10 mouse cellular contexts compared by ENCODE assay signal in genomic region chr12:45070186-45070585, GRCm38 (mm10). TPM values are rescaled to one million over a fixed set of nuclear protein-coding genes. Genes with fewer than 3 reads are reported as not detected.
A peak's percentile ranks its signal among the peaks of the same experiment; 100 is the strongest.
DNase-seq lines count a peak whose midpoint lies in the region; ATAC-seq and TF ChIP-seq lines count a peak whose summit lies in the region.
"Had no signal": no experiment of that assay in that cellular context is flagged by ENCODE, and none has a peak within 500 bp of the region (broad histone marks: within the 10 kb centered on the region; RNA-seq: fewer than 3 reads in every experiment).

No protein-coding gene starts in this region.

- no peak for TF ChIP-seq CTCF in kidney, adult 2 months (conservative IDR thresholded peaks at IDR 0.05; ENCODE audit: insufficient read depth, insufficient read length, low read depth, low read length)
- no peak for TF ChIP-seq CTCF in lung, adult 2 months (IDR thresholded peaks at IDR 0.05; ENCODE audit: insufficient read depth, low read length)
- no peak for TF ChIP-seq CTCF in small intestine, adult 2 months (IDR thresholded peaks at IDR 0.05; ENCODE audit: extremely low read depth, insufficient read length, insufficient replicate concordance, low read depth, low read length)

- no peak for ATAC-seq in forebrain, embryonic 13.5 days
- no peak for ATAC-seq in erythroid progenitor cell, adult 5-6 weeks (replicated peaks; ENCODE audit: low FRiP score, poor library complexity, severe bottlenecking)

- H3K36me3 ChIP-seq in kidney, adult 2 months (ENCODE audit: control insufficient read depth, insufficient read depth, low read length) = no peaks in the 10 kb centered on the region
- H3K36me3 ChIP-seq in small intestine, adult 2 months (ENCODE audit: control insufficient read depth, insufficient read depth, low read length) = no peaks in the 10 kb centered on the region
- no peaks in the 10 kb centered on the region for H3K36me3 ChIP-seq in forebrain, embryonic 13.5 days (ENCODE audit: poor library complexity, severe bottlenecking)
- H3K36me3 ChIP-seq: limb, embryonic 13.5 days had no signal

- no peak overlapping the region for H3K4me2 ChIP-seq in forebrain, embryonic 13.5 days
- H3K4me2 ChIP-seq: limb, embryonic 13.5 days had no signal

- peaks cover 12% of the 10 kb centered on the region for H3K4me1 ChIP-seq in kidney, adult 2 months (ENCODE audit: control insufficient read depth, insufficient read depth, low read length)
- peaks cover 10% of the 10 kb centered on the region for H3K4me1 ChIP-seq in lung, adult 2 months (ENCODE audit: control insufficient read depth, insufficient read depth, low read length)
- H3K4me1 ChIP-seq in small intestine, adult 2 months (ENCODE audit: control insufficient read depth, insufficient read depth, insufficient read length, low read length) = peaks cover 2% of the 10 kb centered on the region; the same call in 1 of the 2 replicates
- H3K4me1 ChIP-seq in forebrain, embryonic 13.5 days = peaks cover 36% of the 10 kb centered on the region

- WGBS in kidney, adult 2 months = 33% methylated on average over 9 of the region's 9 CpGs
- WGBS in lung, adult 2 months = 45% methylated on average over 9 of the region's 9 CpGs
- WGBS in small intestine, adult 2 months = 17% methylated on average over 9 of the region's 9 CpGs
- 67% methylated on average over 9 of the region's 9 CpGs for WGBS in forebrain, embryonic 13.5 days

- peak overlapping the region; percentile 90 for H3K27ac ChIP-seq in kidney, adult 2 months (ENCODE audit: insufficient read depth, low read depth, low read length)
- H3K27ac ChIP-seq in small intestine, adult 2 months (ENCODE audit: insufficient read depth, low read depth, low read length) = peak overlapping the region; percentile 48; the same call in 1 of the 2 replicates
- no peak overlapping the region for H3K27ac ChIP-seq in forebrain, embryonic 13.5 days
- H3K27ac ChIP-seq: limb, embryonic 13.5 days had no signal

- no peak overlapping the region for H3K9ac ChIP-seq in forebrain, embryonic 13.5 days
- H3K9ac ChIP-seq: limb, embryonic 13.5 days had no signal

- peak; percentile 91 for DNase-seq in heart, adult 11 months
- DNase-seq in heart, adult 9 months (ENCODE audit: low spot score in 2 of 2) = no peak
- peak; percentile 77 for DNase-seq in kidney, adult 2 months
- DNase-seq in lung, adult 2 months = peak; percentile 33
- DNase-seq in cerebellum, adult 9-10 months = no peak
- DNase-seq: heart, postnatal 4 days had no signal

- no peak for TF ChIP-seq POLR2A in kidney, adult 2 months (IDR thresholded peaks at IDR 0.05; ENCODE audit: low read depth, low read length)
- no peak for TF ChIP-seq POLR2A in lung, adult 2 months (IDR thresholded peaks at IDR 0.05; ENCODE audit: borderline replicate concordance, extremely low read depth, low read depth, low read length)
- TF ChIP-seq POLR2A in small intestine, adult 2 months (IDR thresholded peaks at IDR 0.05; ENCODE audit: low read depth, low read length) = no peak

- no peaks in the 10 kb centered on the region for H3K27me3 ChIP-seq in kidney, adult 2 months (replicated peaks; ENCODE audit: control insufficient read depth, insufficient read depth, low read length)
- H3K27me3 ChIP-seq in small intestine, adult 2 months (ENCODE audit: control insufficient read depth, insufficient read depth, low read length) = no peaks in the 10 kb centered on the region; the same call in 1 of the 2 replicates
- 0 out of 2 replicates have a peak, but pooled peaks cover 2% of the 10 kb centered on the region for H3K27me3 ChIP-seq in forebrain, embryonic 13.5 days

- H3K9me3 ChIP-seq in forebrain, embryonic 13.5 days (replicated peaks) = no peaks in the 10 kb centered on the region
- H3K9me3 ChIP-seq: limb, embryonic 13.5 days had no signal

- H3K4me3 ChIP-seq in kidney, adult 2 months (ENCODE audit: insufficient read depth, low read depth, low read length) = peak overlapping the region; percentile 63
- H3K4me3 ChIP-seq in lung, adult 2 months (replicated peaks; ENCODE audit: extremely low read depth, low read depth, low read length) = peak overlapping the region; percentile 2
- peak overlapping the region; percentile 62 for H3K4me3 ChIP-seq in small intestine, adult 2 months (ENCODE audit: low read depth, low read length)
- no peak overlapping the region for H3K4me3 ChIP-seq in forebrain, embryonic 13.5 days
- H3K4me3 ChIP-seq: limb, embryonic 13.5 days had no signal

RNA-seq across cellular contexts. Expression of gene Stxbp6, which starts 4.3 kb away (rescaled TPM):
- polyA plus RNA-seq in kidney, adult 2 months (2012; rRNA removed) = 13.8 and 19.3 TPM in 2 replicates
- polyA plus RNA-seq in lung, adult 2 months (2012; rRNA removed) = 12.5 and 24.5 TPM in 2 replicates
- polyA plus RNA-seq in small intestine, adult 2 months (2012; rRNA removed) = 1.7 and 3.1 TPM in 2 replicates
- polyA plus RNA-seq in forebrain, embryonic 13.5 days (2015; fragmentation: Nextera tagmentation; extraction: Ambion mirVana) = 9.9 and 13.1 TPM in 2 replicates
- 1.3 and 2.2 TPM in 2 replicates for total RNA-seq in erythroid progenitor cell, adult 5-6 weeks (2015; ENCODE audit: low replicate concordance)
- 0.39 and 1.5 TPM in 2 replicates for total RNA-seq in erythroid progenitor cell, adult 5-6 weeks (2017; ENCODE audit: low replicate concordance)

Comparison
In these comparisons a context has a peak if more than half of its experiments do, and no peak if none do; other contexts are left out.
1. DNase-seq: peak in heart, adult 11 months (single experiment), kidney, adult 2 months (single experiment) and lung, adult 2 months (single experiment); none in heart, adult 9 months (0 of 2) and cerebellum, adult 9-10 months (single experiment).